Mouse (Mus musculus): Measurements from ENCODE around the gene Rag2.

DNA sequence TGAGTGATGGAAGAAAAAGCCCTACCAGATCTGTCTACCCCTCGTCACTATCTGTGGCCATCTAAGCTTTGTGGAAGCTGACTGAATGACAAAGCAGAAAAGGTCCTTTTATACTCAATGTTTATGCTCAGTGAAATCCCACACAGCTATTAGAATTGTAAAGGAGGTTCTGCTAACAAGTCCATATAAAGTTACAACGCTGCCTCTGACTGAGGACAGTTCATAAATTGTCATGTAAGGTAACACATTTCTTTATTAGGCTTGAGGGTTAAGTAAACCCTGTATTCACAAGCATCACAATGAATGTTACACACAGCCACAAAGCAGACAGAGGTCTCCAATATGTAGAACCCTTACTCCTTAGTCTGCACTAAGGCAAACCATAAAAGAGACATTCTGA, 507 bp upstream of the Rag2 start:
- no peak for TF ChIP-seq EP300 (IDR thresholded peaks at IDR 0.05)
- no peak for TF ChIP-seq CTCF (IDR thresholded peaks at IDR 0.05)
